Mouse (Mus musculus) ES-CJ7 (cell line): ENCODE measurements around the gene Nf1.

Source experiments
- DNase-seq: peaks from one replicate; pipeline ENCODE4 v3.0.0; 2011; ENCODE audit warnings: low read depth, low spot score

The Nf1 gene

GRCm38 (mm10) chr11:79527739-79528384, 188.4 kb downstream of the Nf1 start:
- no peak for DNase-seq

- DNase-seq, result no peak
These were observed 189.1 kb downstream of the Nf1 start for GRCm38 (mm10) chr11:79528601-79529000.

GRCm38 (mm10) chr11:79529226-79529625, 189.7 kb downstream of the Nf1 start:
- DNase-seq, result no peak

GRCm38 (mm10) chr11:79529736-79530135, 190.2 kb downstream of the Nf1 start:
- no peak for DNase-seq

GRCm38 (mm10) chr11:79530333-79530761, 190.9 kb downstream of the Nf1 start, which contains the start of the genes Evi2 and Evi2a:
TSS of gene Evi2 (minus strand) at chr11:79530589.
TSS of gene Evi2a (minus strand) at chr11:79530609.
- no peak for DNase-seq

- DNase-seq, result no peak
These were observed 191.3 kb downstream of the Nf1 start for GRCm38 (mm10) chr11:79530774-79531173.

GRCm38 (mm10) chr11:79531485-79531884, 192.0 kb downstream of the Nf1 start:
- no peak for DNase-seq

- no peak for DNase-seq
These were observed 193.8 kb downstream of the Nf1 start for GRCm38 (mm10) chr11:79533311-79533710.

- no peak for DNase-seq
These were observed 194.6 kb downstream of the Nf1 start for GRCm38 (mm10) chr11:79533950-79534690.

GRCm38 (mm10) chr11:79535554-79535953, 196.1 kb downstream of the Nf1 start:
- DNase-seq, result no peak

GRCm38 (mm10) chr11:79536293-79536692, 196.8 kb downstream of the Nf1 start:
- DNase-seq, result no peak

GRCm38 (mm10) chr11:79552622-79553021, 213.1 kb downstream of the Nf1 start:
- no peak for DNase-seq

- no peak for DNase-seq
These were observed 221.0 kb downstream of the Nf1 start for GRCm38 (mm10) chr11:79560536-79560935.

- no peak for DNase-seq
These were observed 224.0 kb downstream of the Nf1 start for GRCm38 (mm10) chr11:79563493-79563892.

GRCm38 (mm10) chr11:79566947-79567346, 227.5 kb downstream of the Nf1 start:
- no peak for DNase-seq

- DNase-seq, result no peak
These were observed 228.9 kb downstream of the Nf1 start for GRCm38 (mm10) chr11:79568197-79568911.

- DNase-seq, result no peak
These were observed 230.8 kb downstream of the Nf1 start for GRCm38 (mm10) chr11:79570319-79570718.

GRCm38 (mm10) chr11:79573836-79574235, 234.3 kb downstream of the Nf1 start:
- no peak for DNase-seq

- DNase-seq, result no peak
These were observed 236.0 kb downstream of the Nf1 start for GRCm38 (mm10) chr11:79575383-79576073.

- peak; percentile 70 for DNase-seq
These were observed 238.2 kb downstream of the Nf1 start for GRCm38 (mm10) chr11:79577741-79578140.

GRCm38 (mm10) chr11:79580660-79581059, 241.2 kb downstream of the Nf1 start:
- DNase-seq, result no peak

- no peak for DNase-seq
These were observed 241.8 kb downstream of the Nf1 start for GRCm38 (mm10) chr11:79581257-79581656.
